Mouse (Mus musculus) layer of hippocampus, adult 9-11 months (tissue): ENCODE measurements at regions not wholly inside any gene's neighbourhood (a gene's known extent, or its start where the extent isn't known, plus 50 kb on each side); places are given as distances from the start of the nearest gene placed in this dataset.
A peak's percentile ranks its signal among the peaks of the same experiment; 100 is the strongest.
"Not testable (repeated sequence)": the region's sequence is repeated elsewhere in the genome, so short reads cannot be mapped to it uniquely, and the experiment has no call there.

Experiments
- DNase-seq: peaks from one replicate; pipeline ENCODE4 v3.0.0; 2022

DNA sequence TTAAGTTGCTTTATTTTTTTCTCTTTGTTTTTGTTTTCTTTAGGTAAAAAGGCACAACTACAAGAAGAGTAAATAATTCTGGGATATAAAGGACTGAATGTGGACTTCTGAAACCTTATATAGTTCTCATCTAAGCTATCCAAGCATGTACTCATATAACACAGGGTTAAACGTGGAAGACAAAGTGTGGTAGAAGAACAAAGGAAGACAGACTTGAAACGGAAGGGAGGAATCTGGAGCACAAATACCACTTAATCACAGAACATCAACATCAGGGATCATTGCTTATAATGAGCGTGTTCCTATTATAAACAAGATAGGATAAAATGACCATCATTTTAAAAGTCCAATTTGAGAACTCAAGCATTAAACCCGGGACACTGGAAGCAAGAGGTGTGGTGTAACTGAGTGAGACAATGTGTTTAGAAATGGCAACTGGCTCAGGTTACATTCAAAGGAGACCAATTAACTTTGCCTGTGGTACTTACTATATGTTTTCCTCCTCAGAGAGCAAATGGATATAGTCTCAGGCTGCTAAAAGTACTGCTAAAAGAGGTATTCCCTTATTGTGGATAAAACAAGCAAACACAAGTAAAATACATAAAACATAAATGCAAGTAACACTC lies 96.1 kb upstream of the Hdgfl1 start:
- DNase-seq = no peak

DNA sequence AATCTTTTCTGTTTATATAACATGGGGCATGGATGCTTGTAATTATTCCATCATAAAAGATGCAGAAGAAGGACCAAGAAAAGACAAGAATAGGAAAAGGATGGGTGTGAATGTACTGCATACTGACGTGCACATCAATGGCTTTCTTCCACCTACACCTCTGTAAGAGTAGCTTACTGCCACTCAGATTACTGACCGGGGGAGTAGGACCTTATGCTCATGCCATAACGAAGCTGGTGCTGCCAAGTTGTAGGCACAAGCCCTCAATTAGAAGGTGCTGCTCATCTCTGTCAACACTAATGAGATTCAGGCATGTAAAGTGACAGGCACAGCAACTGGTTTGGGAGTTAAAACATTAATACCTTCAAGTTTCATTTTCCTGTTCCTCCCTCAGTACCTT lies 97.8 kb upstream of the Hdgfl1 start:
- peak; percentile 8 for DNase-seq

DNA sequence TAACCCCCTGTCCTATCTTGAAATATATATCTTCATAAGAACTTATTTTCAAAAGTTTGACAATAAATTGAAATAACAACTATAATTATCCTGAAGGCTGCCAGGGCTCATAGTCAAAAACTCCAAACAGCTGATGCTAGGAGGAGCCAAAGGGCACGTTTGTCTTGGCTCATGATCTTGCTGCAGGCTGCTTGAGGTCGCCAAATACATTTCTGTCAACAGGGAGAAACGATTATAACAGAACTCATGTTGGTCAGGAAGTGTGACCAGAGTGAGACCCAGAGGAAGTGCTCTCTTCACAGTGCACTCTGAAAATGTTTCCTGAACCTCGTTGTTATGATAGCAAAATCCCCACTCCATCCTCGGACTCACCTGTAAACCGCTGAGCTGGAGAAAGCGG lies 140.9 kb upstream of the Prl start:
- no peak for DNase-seq

DNA sequence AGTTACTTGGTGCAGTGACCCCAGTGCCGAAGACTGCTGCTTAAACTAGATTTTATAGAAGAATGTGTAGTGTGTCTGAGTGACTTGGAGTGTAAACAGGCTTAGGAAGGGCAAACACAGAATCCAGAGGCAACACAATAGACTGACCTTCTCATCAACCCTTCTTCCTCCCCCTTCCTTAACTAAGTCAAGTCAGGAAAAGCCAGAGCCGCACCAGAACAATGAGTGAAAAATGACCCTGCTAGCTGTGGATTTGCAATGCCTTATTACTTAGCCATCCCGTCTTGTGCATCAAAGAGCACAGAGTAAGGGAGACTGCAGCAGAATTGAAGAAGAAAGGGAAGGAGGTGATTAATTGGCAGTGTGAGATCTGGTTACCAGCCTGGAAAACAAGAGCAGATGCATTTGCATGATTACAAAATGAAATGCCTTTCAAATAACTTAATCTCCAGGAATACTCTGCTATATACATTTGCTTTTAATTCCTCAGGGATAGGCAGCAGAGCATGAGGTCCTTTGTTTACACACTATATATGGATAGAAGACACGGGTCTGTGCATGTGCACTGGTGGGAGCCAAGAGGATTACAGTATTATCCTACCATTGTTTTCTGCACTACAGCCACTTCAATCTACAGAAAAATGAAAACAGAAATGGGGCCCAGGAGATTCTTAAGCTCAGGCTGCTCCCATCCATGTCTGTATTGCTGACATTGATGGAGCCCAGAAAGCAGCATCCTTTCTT lies 124.5 kb upstream of the Prl start:
- DNase-seq = no peak

DNA sequence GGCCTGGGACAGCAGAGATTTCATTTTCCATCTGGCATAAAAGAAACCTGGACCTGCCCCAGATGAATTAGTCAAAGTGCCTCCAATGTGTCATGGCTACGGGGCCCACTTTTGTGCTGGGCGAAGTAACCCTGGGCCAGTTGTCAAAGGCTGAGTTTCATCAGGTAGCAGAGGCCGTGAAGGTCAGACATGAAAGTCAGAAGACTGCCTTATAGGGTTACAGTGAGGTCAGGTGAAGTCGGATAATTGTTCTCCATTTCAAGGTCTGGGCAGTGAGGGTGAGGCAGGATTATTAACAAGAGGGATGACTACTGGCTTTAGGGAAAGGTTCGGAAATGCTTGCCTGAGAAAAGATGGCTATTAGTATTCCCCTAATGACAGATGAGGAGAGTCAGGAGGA lies 123.5 kb upstream of the Prl start:
- DNase-seq = no peak

DNA sequence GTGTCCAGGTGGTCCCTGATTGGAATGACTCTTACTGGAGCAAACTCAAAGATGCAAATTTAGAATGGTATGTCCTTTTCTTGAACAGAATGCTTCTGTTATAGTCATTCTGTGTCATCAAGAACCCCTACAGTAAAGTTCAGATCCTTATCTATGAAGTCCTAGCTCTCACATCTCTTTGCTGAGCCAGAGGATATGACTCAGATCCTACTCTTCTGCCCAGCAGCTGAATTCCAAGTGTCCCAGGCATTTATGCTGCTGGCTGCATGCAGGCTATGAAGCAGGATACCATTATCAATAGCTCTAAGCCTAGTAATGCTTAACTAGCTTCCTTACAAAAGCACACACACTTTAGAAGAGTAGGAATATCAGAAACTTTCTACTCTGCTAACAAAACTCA lies 116.9 kb upstream of the Prl start:
- DNase-seq = no peak

DNA sequence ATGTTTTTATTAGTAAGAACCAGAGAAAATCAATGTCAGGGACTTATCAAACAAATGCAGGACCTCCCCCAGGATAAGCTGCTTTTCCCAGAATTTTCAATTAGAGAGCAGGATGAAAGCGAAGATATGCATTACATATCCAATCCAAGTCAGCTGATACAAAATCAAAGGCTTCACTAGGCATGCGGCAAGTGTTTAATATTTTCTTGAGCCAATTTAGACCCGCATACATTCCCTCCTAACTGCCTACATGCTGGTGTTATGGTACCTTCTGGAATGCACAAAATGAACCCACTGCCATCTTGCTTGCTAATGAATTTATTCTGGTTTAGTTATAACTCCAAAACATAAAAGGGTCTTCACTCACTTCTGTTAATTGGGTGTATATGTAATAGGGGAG lies 112.9 kb upstream of the Prl start:
- DNase-seq = no peak

DNA sequence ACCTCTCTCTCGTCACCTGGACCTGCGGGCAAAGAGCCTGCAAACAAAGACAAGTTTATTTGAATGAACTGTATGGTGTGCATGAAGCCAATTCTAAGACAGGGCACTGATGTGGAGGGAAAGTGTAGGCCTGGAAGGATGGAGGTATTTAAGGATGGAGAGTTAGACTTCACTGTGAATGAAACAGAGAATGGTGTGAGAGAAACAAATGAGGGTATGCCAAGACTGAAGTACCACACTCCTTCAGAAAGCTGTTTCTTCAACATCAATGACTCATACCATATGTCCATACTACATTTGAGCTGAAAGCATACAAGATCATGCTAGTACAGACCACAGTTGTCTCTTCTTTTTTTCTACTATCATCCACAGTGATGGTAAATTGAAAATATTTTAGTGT lies 105.9 kb upstream of the Prl start:
- no peak for DNase-seq

DNA sequence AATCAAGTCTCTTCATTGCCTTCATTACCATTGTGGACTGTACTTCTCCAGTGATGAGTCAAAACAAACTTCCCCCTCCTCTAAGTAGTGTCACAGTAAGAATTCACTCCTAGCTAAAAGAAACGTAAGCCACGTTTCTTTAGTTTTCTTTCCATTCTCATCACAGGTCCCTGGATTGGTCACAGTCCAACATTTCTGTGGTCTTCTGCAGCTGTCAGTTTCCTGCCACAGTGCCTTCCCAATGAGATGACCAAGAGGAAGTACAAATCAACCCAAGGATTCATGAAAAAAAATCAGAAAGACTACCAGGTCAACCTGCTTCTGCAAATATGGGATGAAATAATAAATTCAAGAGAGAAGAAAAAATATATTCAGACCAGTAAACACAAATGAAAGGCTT lies 103.5 kb upstream of the Prl start:
- DNase-seq = no peak

DNA sequence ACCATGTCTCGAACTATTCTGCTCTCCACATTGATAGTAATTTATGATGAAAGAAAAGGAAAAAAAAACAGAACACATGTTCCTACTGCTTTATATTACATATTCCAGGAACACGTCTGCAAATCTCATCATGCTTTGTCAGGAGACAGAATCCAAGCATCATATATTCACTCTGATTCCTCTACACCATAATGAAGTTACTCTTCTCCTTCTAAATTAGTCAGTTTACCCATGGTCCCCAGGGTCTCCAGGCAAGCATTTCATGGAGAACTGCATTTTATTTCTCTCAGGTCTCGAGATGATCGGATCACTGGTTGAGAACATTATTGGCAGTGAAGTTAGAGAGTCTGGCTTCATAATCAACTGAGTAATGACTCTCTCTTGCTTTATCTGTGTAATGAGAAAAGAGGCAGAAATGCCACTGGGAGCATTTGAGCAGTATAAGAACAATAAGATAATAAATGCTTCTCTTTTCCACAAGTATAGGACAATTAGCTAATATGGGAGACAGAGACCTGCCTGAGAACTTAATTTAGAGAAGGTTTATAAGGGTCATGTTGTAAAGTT lies 97.8 kb upstream of the Prl start:
- no peak for DNase-seq

DNA sequence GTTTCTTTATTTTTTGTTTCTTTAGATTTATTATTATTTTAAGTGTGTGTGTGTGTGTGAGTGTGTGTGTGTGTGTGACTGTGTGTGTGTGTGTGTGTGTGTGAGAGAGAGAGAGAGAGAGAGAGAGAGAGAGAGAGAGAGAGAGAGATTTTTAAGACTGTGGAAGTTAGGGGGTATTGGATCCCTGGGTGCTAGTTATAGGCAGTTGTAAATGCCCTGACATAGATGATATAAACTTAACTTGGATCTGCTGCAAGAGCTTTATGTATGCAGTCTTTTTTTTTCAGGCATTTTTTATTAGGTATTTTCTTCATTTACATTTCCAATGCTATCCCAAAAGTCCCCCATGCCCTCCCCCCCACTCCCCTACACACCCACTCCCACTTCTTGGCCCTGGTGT lies 96.8 kb upstream of the Prl start:
- DNase-seq = not testable (repeated sequence)

DNA sequence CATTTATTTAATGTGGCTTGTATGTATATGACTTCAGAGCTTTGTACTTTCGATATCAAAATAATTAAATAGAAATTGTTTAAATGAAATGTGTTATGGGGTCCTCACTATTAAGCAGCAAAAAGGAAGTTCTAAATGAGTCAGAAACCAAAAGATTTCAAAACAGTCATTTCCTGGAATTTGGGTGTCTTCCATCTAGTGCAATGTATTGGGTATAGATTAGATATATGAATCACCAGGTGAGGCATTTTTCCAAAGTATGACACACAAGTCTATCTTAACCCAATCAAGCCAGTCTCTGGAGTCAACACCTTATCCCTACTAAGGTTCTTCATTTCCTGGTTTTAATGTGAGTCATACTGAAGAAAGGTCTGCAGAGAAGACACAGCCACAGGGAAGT lies 81.3 kb upstream of the Prl start:
- DNase-seq = no peak

DNA sequence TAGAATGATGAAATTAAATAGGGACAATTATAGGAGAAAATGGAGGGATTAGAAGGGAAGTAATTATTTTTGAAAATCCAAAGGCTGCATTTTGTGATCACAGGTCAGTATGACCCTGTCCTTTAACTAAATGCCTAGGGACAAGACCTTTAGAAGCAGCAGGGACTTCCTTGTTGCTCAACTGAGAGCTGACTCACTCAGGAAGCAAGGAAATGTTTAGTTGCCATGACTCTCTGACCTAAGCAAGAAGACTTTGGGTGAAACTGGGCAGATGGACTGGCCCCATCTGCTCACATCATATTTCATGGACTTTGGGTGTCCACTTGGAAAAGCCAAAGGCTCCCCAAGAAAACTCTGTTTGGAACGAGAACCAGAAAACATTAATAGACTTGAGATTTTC lies 76.9 kb upstream of the Prl start:
- no peak for DNase-seq
